Mouse (Mus musculus) liver, adult 2 months (tissue): Measurements from ENCODE around the gene Map3k5.

Experiments used
- CTCF ChIP-seq: fragments of 200-500 bp; IDR thresholded peaks from 2 replicates; pipeline ENCODE4 v1.5.1; 2011; ENCODE audit warnings: low read depth, low read length, control low read depth
- POLR2A ChIP-seq: fragments of 200-500 bp; IDR thresholded peaks from 2 replicates; pipeline ENCODE4 v1.6.1; 2011; ENCODE audit warnings: low read length, control low read depth; ENCODE audit not compliant: insufficient read depth; ENCODE audit errors: extremely low read depth

GRCm38 (mm10) chr10:20001990-20002389 lies 67.7 kb downstream of the Map3k5 start:
- TF ChIP-seq CTCF (no peak), POLR2A (no peak)
